Mouse (Mus musculus) thymus, adult 18-20 months (tissue): Measurements from ENCODE around the gene Nrap.
"Not testable (repeated sequence)": the region's sequence is repeated elsewhere in the genome, so short reads cannot be mapped to it uniquely, and the experiment has no call there.

ENCODE experiments used
- DNase-seq, 2 experiments: peaks; one replicate each; pipeline ENCODE4 v3.0.0; 2022; ENCODE audit warnings: mixed read lengths in 2 of 2

Nrap gene

GRCm38 (mm10) chr19:56358890-56359289 lies 30.9 kb downstream of the Nrap start:
- no peak for DNase-seq

- DNase-seq = not testable (repeated sequence)
These were observed 32.5 kb downstream of the Nrap start for GRCm38 (mm10) chr19:56357374-56357708.

- no peak for DNase-seq
These were observed 33.1 kb downstream of the Nrap start for GRCm38 (mm10) chr19:56356480-56357373.

- DNase-seq = no peak
These were observed 34.6 kb downstream of the Nrap start for GRCm38 (mm10) chr19:56355201-56355600.

- no peak for DNase-seq
These were observed 36.1 kb downstream of the Nrap start for GRCm38 (mm10) chr19:56353689-56354088.

GRCm38 (mm10) chr19:56349295-56349694 lies 40.5 kb downstream of the Nrap start:
- DNase-seq = no peak

GRCm38 (mm10) chr19:56346750-56347149 lies 43.1 kb downstream of the Nrap start:
- DNase-seq = no peak

GRCm38 (mm10) chr19:56346016-56346415 lies 43.8 kb downstream of the Nrap start:
- no peak for DNase-seq

GRCm38 (mm10) chr19:56343869-56344563 lies 45.8 kb downstream of the Nrap start:
- DNase-seq = no peak

GRCm38 (mm10) chr19:56342006-56342405 lies 47.8 kb downstream of the Nrap start:
- no peak for DNase-seq

- no peak for DNase-seq
These were observed 53.0 kb downstream of the Nrap start for GRCm38 (mm10) chr19:56336826-56337225.

- DNase-seq = no peak
These were observed 53.5 kb downstream of the Nrap start for GRCm38 (mm10) chr19:56336321-56336720.

GRCm38 (mm10) chr19:56326243-56326855 lies 63.5 kb downstream of the Nrap start:
- DNase-seq = no peak

- no peak for DNase-seq
These were observed 64.2 kb downstream of the Nrap start for GRCm38 (mm10) chr19:56325676-56326075.

GRCm38 (mm10) chr19:56321303-56321920 lies 68.4 kb downstream of the Nrap start:
- no peak for DNase-seq

GRCm38 (mm10) chr19:56320186-56320860 lies 69.5 kb downstream of the Nrap start:
- peak; percentile 62 to 66 for DNase-seq

- DNase-seq = no peak
These were observed 70.2 kb downstream of the Nrap start for GRCm38 (mm10) chr19:56319629-56320028.

GRCm38 (mm10) chr19:56319219-56319618 lies 70.6 kb downstream of the Nrap start:
- no peak for DNase-seq

- DNase-seq = no peak
These were observed 73.3 kb downstream of the Nrap start for GRCm38 (mm10) chr19:56316531-56316930.

GRCm38 (mm10) chr19:56300835-56301234 lies 89.0 kb downstream of the Nrap start:
- no peak for DNase-seq

- no peak for DNase-seq
These were observed 92.6 kb downstream of the Nrap start for GRCm38 (mm10) chr19:56297264-56297663.

GRCm38 (mm10) chr19:56296668-56297067 lies 93.2 kb downstream of the Nrap start:
- no peak for DNase-seq
